Mouse (Mus musculus) C2C12 (cell line): ENCODE measurements at regions not wholly inside any gene's neighbourhood (a gene's known extent, or its start where the extent isn't known, plus 50 kb on each side); places are given as distances from the start of the nearest gene placed in this dataset.

Source experiments
- CEBPB ChIP-seq: IDR thresholded peaks from one replicate; pipeline ENCODE4 v1.6.1; 2011; ENCODE audit warnings: low read depth, mild to moderate bottlenecking, control low read depth, moderate library complexity
- CTCF ChIP-seq: IDR thresholded peaks from one replicate; pipeline ENCODE4 v1.5.1; 2011; ENCODE audit not compliant: control insufficient read depth, insufficient read depth, insufficient read length
- FOSL1 ChIP-seq: IDR thresholded peaks from one replicate; pipeline ENCODE4 v1.8.0; 2011; ENCODE audit warnings: mild to moderate bottlenecking, low read length; ENCODE audit not compliant: poor library complexity, insufficient read depth, severe bottlenecking
- MAX ChIP-seq: IDR thresholded peaks from one replicate; pipeline ENCODE4 v1.6.1; 2011; ENCODE audit warnings: mild to moderate bottlenecking, control low read depth
- MYOD1 ChIP-seq: IDR thresholded peaks from one replicate; pipeline ENCODE4 v1.6.1; 2011; ENCODE audit warnings: low read depth; ENCODE audit not compliant: control insufficient read depth, insufficient read length
- USF1 ChIP-seq: IDR thresholded peaks from one replicate; pipeline ENCODE4 v1.6.1; 2011; ENCODE audit warnings: low read depth, mild to moderate bottlenecking, control low read depth, moderate library complexity

GRCm38 (mm10) chr17:10078536-10079319 lies 240.9 kb downstream of the Qk start:
- no peak for TF ChIP-seq CEBPB
- no peak for TF ChIP-seq CTCF
- no peak for TF ChIP-seq MAX
- no peak for TF ChIP-seq USF1
- TF ChIP-seq FOSL1 = no peak
- TF ChIP-seq MYOD1 = no peak
